Mouse (Mus musculus) inflammation-experienced regulatory T-cells, adult 16 weeks (primary cell): Measurements from ENCODE around the gene Card6. TPM values are rescaled to one million over a fixed set of nuclear protein-coding genes. Genes with fewer than 3 reads are reported as not detected.

Source experiments
- polyA plus RNA-seq: library from polyadenylated mRNA; unstranded; fragments of 100-300 nt; shearing (Covaris generic); gene quantifications from one replicate; pipeline ENCODE4 v1.2.1, GENCODE M21; 2017

Gene Card6
- 78.6 TPM for polyA plus RNA-seq

GRCm38 (mm10) chr15:5107686-5108654 lies at the start of gene Card6:
Card6 (minus strand) TSS chr15:5108539.

GRCm38 (mm10) chr15:5143361-5144020 lies 35.2 kb upstream of the Card6 start, which contains the start of gene Prkaa1:
Prkaa1 (plus strand) TSS chr15:5143861.

GRCm38 (mm10) chr15:5116270-5117030 lies 8.1 kb upstream of the Card6 start, which contains the start of gene Rpl37:
Rpl37 (plus strand) TSS chr15:5116645.

DNA sequence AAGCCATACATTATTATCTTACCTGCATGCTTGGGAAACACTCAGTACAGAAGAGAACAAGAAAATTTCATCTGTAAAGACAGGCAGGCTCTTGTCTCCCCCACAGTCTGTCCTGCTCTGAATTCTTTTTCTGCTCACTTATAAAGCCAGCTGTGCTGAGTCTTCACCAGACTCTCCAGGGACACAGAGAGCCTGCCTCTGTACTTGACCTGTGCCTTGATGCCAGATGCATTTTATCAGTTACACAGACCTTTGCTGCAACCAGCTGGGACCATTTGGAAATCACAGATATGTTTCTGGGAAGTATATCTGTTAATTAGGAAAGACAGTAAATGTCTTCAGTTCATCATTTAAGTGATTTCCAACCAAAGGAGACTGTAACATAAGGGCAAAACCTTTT lies 44.7 kb downstream of the Card6 start, which contains the start of gene C7:
Gene C7 (minus strand): TSS at position 106 of the 400 bp plus-strand sequence.

Other genes with a start within 250 kb of the Card6 start
- gene Mroh2b, start 209.8 kb downstream of the Card6 start, polyA plus RNA-seq = not detected
- gene C7, start 44.8 kb downstream of the Card6 start, polyA plus RNA-seq = not detected
- gene Rpl37, start 8.1 kb upstream of the Card6 start, polyA plus RNA-seq = 869 TPM
- gene Prkaa1, start 35.3 kb upstream of the Card6 start, polyA plus RNA-seq = 43.9 TPM
- 63.3 TPM for gene Ttc33, start 77.0 kb upstream of the Card6 start, polyA plus RNA-seq
- gene Ptger4, start 135.6 kb upstream of the Card6 start, polyA plus RNA-seq = 25.0 TPM